Mouse (Mus musculus) mesoderm, embryonic 11.5 days (tissue): ENCODE data around the gene Efna5.

ENCODE experiments used
- DNase-seq: peaks from one replicate; pipeline ENCODE4 v3.0.0-alpha.2; 2012; ENCODE audit warnings: low read depth, low spot score

The Efna5 gene

DNA sequence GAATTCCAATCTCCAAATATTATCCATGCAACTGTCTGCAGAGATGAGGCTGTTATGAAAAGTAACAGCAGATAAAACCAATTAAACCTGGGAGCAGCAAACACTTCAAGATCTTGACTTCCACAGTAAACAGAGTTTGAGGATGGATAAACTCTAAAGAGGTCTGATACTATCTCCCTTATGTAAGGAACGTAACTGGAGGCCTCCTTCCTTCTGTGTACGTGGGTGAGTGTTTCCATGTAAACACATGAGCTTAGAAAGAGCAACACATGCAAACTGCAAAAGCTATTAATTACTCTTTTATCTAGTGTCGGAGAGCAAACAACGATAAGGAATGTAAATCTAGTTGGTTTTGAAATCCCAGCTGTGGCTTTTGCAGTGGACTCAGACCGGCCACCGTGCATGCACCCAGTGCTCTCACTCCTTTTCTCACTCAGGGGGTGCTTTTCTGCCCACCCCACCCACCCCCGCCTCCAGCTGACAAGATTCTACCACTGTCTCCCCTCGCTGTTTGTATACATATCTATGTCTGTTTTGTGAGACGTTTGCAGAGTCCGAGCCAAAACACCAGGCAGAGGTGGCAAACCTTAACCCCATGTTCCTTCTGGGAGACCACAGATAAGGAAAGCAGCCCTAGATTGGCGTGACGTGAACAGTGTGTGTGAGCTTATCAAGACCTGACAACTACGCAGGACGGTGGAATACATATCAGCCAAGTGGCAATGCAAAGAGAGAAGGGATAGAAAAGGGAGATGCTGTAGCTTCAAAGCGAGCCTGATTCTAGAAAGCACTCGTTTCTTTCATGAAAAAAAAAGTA is 132.1 kb downstream of the Efna5 start:
- no peak for DNase-seq

DNA sequence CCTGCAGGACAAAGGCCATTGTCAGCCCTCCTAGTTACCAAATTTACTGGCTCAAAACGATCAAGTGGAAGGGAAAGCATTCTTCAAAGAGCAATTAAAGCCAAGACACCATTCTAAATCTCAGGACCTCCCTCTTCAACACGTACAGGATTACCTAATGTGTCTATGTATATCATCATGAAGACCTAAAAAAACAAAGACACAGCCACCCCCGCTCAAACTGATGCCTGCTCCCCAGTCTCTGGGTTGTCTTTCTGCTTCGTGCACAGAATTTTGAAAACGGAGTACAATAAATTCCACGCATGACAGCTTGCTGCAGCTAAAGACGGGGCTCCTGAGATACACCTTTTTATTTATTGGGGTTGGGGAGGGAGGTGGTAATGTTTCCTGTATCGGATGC is 133.7 kb downstream of the Efna5 start:
- DNase-seq: no peak

GRCm38 (mm10) chr17:62746827-62747226 is 134.3 kb downstream of the Efna5 start:
- no peak for DNase-seq

GRCm38 (mm10) chr17:62745286-62745685 is 135.8 kb downstream of the Efna5 start:
- no peak for DNase-seq

DNA sequence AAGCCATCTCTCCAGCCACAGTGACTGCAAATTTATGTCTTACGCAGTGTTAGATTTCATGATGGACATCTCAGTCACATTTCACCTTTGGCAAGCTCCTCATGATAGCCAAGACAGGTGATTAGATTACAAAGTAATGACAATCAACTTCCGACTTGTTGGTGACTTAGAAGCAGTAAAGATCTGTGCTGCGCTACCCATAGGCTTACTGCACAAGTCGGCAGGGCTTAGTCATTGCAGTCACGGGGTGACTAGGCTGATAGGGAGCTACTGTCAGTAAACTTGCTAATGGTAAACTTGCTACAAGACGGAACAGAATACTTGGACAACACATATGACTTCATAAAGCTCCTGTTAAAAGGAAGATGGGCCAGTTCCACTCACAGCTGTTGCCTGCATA is 136.9 kb downstream of the Efna5 start:
- no peak for DNase-seq

DNA sequence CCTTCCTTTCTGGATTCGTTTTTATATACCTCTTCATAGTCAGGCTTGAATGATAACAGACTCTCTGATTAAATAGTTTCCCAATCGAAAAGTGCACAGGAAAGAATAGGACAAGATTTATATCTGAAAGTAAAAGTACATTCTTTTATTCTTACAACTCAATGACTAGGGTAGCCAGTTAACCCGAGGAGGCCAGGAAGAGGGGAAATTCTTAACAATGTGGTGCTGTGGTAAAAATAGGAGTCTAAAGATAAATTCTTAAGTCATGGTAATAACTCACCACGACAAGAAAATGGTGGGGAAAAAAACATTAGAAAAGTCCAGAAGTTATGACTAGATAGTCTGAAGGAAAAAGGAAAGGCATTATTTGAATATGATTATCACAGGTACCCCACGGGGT is 139.4 kb downstream of the Efna5 start:
- no peak for DNase-seq

DNA sequence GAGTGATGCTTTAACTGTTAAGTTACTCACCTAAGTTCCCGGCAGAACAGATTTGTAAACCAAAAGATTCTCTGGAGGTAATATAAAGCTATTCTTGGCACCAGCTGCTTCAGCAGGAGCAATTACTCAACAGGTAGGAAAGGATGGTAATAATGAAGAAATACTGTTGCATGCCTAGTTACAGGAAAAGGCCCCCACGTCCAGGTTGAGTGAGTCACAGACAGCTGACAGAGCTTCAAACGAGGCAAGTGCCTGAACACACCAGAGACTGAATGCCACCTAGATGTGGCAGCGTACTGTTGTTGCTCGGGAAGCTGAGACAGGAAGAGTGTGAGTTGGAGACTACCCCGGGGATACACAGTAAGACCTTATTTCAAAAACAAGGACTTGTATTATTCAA is 140.1 kb downstream of the Efna5 start:
- no peak for DNase-seq

- DNase-seq: no peak
Observed at GRCm38 (mm10) chr17:62739993-62740392, 141.1 kb downstream of the Efna5 start.

DNA sequence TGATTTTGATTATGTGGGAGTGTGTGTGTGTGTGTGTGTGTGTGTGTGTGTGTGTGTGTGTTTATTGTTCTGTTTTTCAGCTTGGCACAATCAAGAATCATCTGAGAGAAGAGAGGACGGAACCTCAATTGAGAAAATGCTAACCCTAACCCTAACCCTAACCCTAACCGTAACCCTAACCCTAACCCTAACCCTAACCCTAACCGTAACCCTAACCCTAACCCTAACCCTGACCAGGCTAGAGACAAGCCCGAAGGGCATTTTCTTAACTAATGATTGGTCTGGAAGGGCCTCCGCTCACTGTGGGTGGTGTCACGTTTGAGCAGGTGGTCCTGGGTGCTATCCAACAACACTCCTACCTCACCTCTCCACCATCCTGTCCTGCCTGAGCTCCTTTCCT is 143.7 kb downstream of the Efna5 start:
- no peak for DNase-seq

- peak; percentile 82 for DNase-seq
Observed at GRCm38 (mm10) chr17:62735943-62736342, 145.2 kb downstream of the Efna5 start.

GRCm38 (mm10) chr17:62734901-62735300 is 146.2 kb downstream of the Efna5 start:
- no peak for DNase-seq

DNA sequence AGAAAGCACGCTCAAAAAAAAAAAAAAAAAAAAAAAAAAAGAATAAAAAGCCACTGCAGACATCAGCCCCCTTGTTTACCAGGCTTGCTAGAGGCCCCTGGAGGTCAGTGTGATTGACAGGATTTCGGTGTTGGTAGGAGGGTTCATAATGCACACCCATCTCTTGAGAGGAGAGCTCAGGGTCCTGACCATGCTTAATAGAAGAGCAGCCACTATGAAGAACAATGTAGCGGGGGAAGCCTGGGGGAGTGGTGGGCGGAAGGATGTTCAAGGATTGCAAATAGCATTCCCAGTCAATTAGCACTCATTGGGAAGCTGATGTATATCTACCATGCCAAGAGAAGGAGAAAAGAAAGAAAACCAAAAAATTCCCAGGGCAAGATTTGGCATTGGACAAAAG is 147.1 kb downstream of the Efna5 start:
- DNase-seq: no peak

DNA sequence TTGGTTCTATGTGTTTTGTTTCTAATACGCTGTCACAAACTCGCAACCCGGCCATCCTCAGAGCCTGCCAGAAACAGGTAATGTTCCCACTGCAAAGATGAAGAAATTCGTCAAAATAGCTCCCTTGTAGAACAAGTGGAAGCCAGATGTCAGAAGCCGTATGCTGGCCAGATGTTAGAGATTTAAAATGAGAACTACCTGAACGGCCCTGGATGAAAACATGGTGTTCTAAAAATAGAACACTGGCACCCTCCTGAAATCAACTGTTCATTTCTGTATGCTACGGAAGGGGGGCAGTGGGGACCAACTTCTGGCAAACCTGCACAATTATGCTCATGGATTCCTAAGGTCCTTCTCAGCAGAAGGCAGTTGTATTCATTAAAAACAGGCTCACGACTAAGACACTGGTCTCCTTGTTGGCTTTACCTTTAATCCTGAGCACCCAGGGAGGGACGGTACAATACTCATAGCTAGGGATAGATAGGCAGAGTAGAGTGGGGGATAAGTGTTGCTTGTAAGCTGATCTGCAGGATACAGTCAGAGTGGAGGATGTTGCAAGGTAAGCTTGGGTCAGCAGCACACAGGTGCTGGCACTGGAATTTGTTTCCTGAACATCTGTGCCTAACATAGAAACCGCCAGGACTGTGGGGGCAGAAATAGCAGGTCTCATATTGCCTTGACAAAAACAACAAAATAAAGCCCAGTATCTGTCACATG is 151.2 kb downstream of the Efna5 start:
- DNase-seq: peak; percentile 39

GRCm38 (mm10) chr17:62728142-62728917 is 152.8 kb downstream of the Efna5 start:
- DNase-seq: no peak

DNA sequence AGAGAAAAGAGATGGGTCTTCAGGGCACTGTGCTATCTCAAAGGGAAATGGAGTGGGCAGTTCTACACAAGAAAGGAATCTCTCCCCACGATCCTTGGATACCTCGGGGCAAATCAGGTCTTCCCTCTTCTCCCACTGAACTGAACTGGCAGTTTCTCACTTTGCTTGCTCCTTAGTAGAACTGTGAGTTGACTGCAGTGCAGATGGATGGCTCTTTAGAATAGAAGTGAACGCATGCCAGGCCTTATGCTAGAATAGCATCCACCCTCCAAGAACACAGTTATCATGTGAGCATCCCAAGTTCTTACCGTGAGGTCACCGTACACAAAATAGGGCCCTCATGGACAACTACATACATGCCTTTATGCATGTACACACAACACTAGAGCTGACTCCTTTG is 155.0 kb downstream of the Efna5 start:
- DNase-seq: no peak

DNA sequence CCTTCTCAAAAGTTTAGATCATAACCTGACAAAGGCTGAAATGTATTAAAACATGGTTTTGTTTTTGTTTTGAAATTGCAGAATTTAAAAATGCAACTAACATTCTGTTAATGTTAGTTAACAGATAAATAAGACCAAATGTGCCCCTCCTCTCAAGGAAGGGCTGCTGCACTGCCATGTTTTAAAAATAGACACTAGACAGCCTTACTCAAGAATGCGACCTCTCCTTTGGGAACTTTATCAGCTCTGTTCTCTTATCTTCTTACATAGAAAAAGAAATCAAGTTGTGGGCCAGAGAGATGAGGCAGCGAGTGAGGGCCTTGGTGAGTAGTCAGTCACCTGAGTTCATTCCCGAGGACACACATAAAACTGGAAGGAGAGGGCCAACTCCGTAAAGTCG is 158.2 kb downstream of the Efna5 start:
- DNase-seq: no peak

GRCm38 (mm10) chr17:62721595-62721994 is 159.5 kb downstream of the Efna5 start:
- DNase-seq: no peak

DNA sequence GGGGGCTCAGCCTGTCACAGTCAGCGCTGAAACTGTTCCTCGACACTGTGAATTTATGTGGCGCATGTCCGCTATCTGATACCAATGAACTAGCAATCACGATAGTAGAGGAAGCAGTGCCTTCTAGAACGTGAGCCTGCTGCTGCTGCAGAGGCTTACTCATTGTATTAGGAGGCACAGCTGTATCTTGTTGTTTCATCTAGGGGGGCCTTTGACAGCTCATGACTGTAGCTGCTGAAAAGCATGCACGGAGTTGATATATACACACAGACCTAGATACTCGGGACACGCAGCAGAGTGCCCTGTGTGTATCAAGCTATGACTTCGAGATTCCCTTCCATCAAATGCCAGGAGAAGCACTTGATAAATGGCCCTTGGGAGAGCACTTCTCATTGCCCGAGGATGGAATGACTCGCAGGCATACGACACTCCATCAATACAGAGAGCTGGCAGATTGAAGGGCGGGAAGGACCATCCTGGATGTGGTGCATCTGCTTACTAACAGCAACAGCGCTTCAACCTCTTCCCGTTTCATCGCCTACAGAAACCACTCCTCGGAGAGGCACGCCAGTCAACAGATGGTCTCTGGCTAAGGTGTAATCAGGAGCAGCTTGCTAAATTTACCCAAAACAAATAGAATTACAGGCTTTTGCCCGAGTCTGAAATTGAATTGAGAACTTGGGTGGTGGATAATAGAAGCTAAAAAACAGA is 160.2 kb downstream of the Efna5 start:
- DNase-seq: no peak

GRCm38 (mm10) chr17:62717426-62718131 is 163.5 kb downstream of the Efna5 start:
- DNase-seq: no peak

DNA sequence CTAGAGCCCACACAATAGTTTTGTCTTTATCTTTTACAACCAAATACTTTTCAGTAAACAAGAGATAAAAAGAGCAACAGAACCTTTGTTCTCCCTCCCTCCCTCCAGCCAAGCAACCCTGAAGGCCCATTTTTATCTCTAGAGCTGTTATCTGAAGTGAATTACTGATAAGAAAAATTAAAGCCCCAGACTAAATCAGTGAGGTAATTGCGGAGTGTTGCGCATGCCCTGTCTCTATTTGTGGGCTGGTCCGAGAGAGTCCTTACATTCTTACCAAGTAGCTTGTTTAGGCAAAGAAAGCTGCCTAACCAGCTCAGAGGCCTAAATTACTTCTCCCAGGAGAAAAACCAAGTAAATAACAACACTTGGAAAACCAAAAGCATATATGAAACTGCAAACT is 167.7 kb downstream of the Efna5 start:
- no peak for DNase-seq

DNA sequence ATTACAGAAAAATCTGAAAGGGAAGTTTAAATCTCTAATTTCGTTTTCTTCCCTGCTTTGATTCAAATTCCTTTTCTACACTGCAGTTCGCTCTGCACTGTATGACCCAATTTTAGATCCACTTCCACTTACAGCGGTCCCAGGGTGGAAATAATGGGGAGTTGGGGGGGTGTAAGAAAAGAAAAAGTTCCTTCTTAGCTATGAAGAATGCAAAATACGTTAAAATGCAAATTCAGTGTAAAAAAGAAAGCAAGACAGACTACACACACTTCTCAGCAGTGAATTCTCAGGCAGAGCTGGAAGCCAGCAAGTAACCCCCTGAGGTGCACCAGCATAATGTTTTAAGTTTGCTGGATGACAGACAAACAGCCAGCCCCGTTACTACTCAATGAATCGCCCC is 174.7 kb downstream of the Efna5 start:
- DNase-seq: no peak
